Mouse (Mus musculus) CH12.LX (cell line): ENCODE measurements at regions not wholly inside any gene's neighbourhood (a gene's known extent, or its start where the extent isn't known, plus 50 kb on each side); places are given as distances from the start of the nearest gene placed in this dataset.

Experiments used
- DNase-seq: peaks from one replicate; pipeline ENCODE4 v3.0.0-alpha.2; 2013; ENCODE audit errors: extremely low read depth
- H3K27ac ChIP-seq: 2 replicates; pipeline ENCODE4 v1.5.1; 2012; ENCODE audit warnings: low read depth, mild to moderate bottlenecking, control low read depth, moderate library complexity; ENCODE audit not compliant: insufficient read depth
- H3K27me3 ChIP-seq: replicated peaks from 2 replicates; pipeline ENCODE3; 2012; ENCODE audit warnings: inconsistent platforms
- H3K36me3 ChIP-seq, 2 experiments: replicated peaks in 1 of 2; 2 replicates each; pipeline versions ENCODE3 to v1.6.1; 2012; ENCODE audit warnings: inconsistent platforms in 1 of 2, low read length in 1 of 2, mild to moderate bottlenecking in 1 of 2, mixed read lengths in 1 of 2, moderate library complexity in 1 of 2; ENCODE audit not compliant: control insufficient read depth in 1 of 2, insufficient read depth in 1 of 2
- H3K4me1 ChIP-seq, 2 experiments: 2 replicates each; pipeline ENCODE4 v1.6.1; 2012; ENCODE audit warnings: inconsistent platforms in 1 of 2, moderate library complexity in 1 of 2; ENCODE audit not compliant: insufficient read depth in 2 of 2, control insufficient read depth in 1 of 2
- H3K4me2 ChIP-seq: 2 replicates; pipeline ENCODE4 v1.6.1; 2012; ENCODE audit warnings: low read depth, mild to moderate bottlenecking, control low read depth; ENCODE audit not compliant: poor library complexity, insufficient read depth, severe bottlenecking
- H3K4me3 ChIP-seq, 3 experiments: fragments of 150-350 bp in 1 of 3; sonication (generic) in 1 of 3; replicated peaks in 1 of 3; 2 replicates each; pipeline versions ENCODE3 to v1.5.1; 2011 to 2012; ENCODE audit warnings: low read depth in 2 of 3, low read length in 2 of 3, mild to moderate bottlenecking in 2 of 3, moderate library complexity in 2 of 3, control low read depth in 1 of 3, improper control_type of control experiment in 1 of 3, inconsistent platforms in 1 of 3, mixed read lengths in 1 of 3; ENCODE audit not compliant: poor library complexity in 1 of 3
- H3K79me2 ChIP-seq: replicated peaks from 2 replicates; pipeline ENCODE4 v1.6.1; 2012; ENCODE audit warnings: mild to moderate bottlenecking, moderate library complexity; ENCODE audit not compliant: control insufficient read depth, poor library complexity, insufficient read depth, severe bottlenecking; ENCODE audit errors: extremely low read depth
- H3K9ac ChIP-seq: 2 replicates; pipeline ENCODE4 v1.6.1; 2012; ENCODE audit warnings: low read depth, mild to moderate bottlenecking, control low read depth, moderate library complexity; ENCODE audit not compliant: insufficient read depth
- H3K9me3 ChIP-seq: replicated peaks from 2 replicates; pipeline ENCODE3; 2012; ENCODE audit warnings: low read length, inconsistent platforms, mixed read lengths
- CHD1 ChIP-seq: IDR thresholded peaks from 2 replicates; pipeline ENCODE4 v1.6.1; 2012; ENCODE audit warnings: low read depth, low read length, improper control_type of control experiment, inconsistent platforms
- CHD2 ChIP-seq: IDR thresholded peaks from 2 replicates; pipeline ENCODE4 v1.6.1; 2011; ENCODE audit warnings: low read length, improper control_type of control experiment
- CTCF ChIP-seq, 2 experiments: IDR thresholded peaks in 1 of 2; conservative IDR thresholded peaks in 1 of 2; 2 replicates each; pipeline ENCODE4 v1.5.1; 2011 to 2012; ENCODE audit warnings: low read depth in 2 of 2, low read length in 2 of 2, improper control_type of control experiment in 1 of 2, inconsistent platforms in 1 of 2, mild to moderate bottlenecking in 1 of 2, moderate library complexity in 1 of 2
- EP300 ChIP-seq: IDR thresholded peaks from 2 replicates; pipeline ENCODE4 v1.6.1; 2011; ENCODE audit warnings: low read length, improper control_type of control experiment
- ETS1 ChIP-seq: conservative IDR thresholded peaks from 2 replicates; pipeline ENCODE4 v1.6.1; 2012; ENCODE audit warnings: low read depth, mild to moderate bottlenecking, inconsistent platforms, low read length, improper control_type of control experiment, moderate library complexity
- GABPA ChIP-seq: IDR thresholded peaks from 2 replicates; pipeline ENCODE4 v1.6.1; 2012; ENCODE audit warnings: low read depth, low read length, improper control_type of control experiment, inconsistent platforms; ENCODE audit not compliant: insufficient replicate concordance
- IRF4 ChIP-seq: IDR thresholded peaks from 2 replicates; pipeline ENCODE4 v1.6.1; 2014; ENCODE audit warnings: low read depth, mild to moderate bottlenecking, inconsistent platforms, low read length, improper control_type of control experiment
- JUND ChIP-seq: conservative IDR thresholded peaks from 2 replicates; pipeline ENCODE4 v1.6.1; 2011; ENCODE audit warnings: low read depth, low read length, improper control_type of control experiment
- MAFK ChIP-seq: IDR thresholded peaks from 2 replicates; pipeline ENCODE4 v1.6.1; 2011; ENCODE audit warnings: low read length, improper control_type of control experiment; ENCODE audit not compliant: insufficient replicate concordance
- MAX ChIP-seq: IDR thresholded peaks from 2 replicates; pipeline ENCODE4 v1.6.1; 2011; ENCODE audit warnings: low read length, improper control_type of control experiment
- MEF2A ChIP-seq: IDR thresholded peaks from 2 replicates; pipeline ENCODE4 v1.6.1; 2014; ENCODE audit warnings: low read depth, mild to moderate bottlenecking, inconsistent platforms, low read length, improper control_type of control experiment, borderline replicate concordance
- MXI1 ChIP-seq: IDR thresholded peaks from 2 replicates; pipeline ENCODE4 v1.6.1; 2011; ENCODE audit warnings: mild to moderate bottlenecking, low read depth, low read length, improper control_type of control experiment
- MYC ChIP-seq: IDR thresholded peaks from 2 replicates; pipeline ENCODE4 v1.6.1; 2011; ENCODE audit warnings: low read depth, mild to moderate bottlenecking, improper control_type of control experiment, low read length
- NRF1 ChIP-seq: IDR thresholded peaks from 2 replicates; pipeline ENCODE4 v1.6.1; 2014; ENCODE audit warnings: low read depth, mild to moderate bottlenecking, inconsistent platforms, low read length, improper control_type of control experiment, moderate library complexity
- PAX5 ChIP-seq: IDR thresholded peaks from 2 replicates; pipeline ENCODE4 v1.6.1; 2012; ENCODE audit warnings: low read length, inconsistent platforms, mixed read lengths
- POLR2AphosphoS2 ChIP-seq: IDR thresholded peaks from 2 replicates; pipeline ENCODE4 v1.6.1; 2011; ENCODE audit warnings: low read depth, low read length, improper control_type of control experiment
- RCOR1 ChIP-seq: conservative IDR thresholded peaks from 2 replicates; pipeline ENCODE4 v1.6.1; 2012; ENCODE audit warnings: low read depth, mild to moderate bottlenecking, inconsistent platforms, low read length, improper control_type of control experiment
- TBP ChIP-seq: conservative IDR thresholded peaks from 2 replicates; pipeline ENCODE4 v1.6.1; 2011; ENCODE audit warnings: low read depth, low read length, improper control_type of control experiment
- TCF12 ChIP-seq: IDR thresholded peaks from 2 replicates; pipeline ENCODE4 v1.6.1; 2014; ENCODE audit warnings: low read depth, mild to moderate bottlenecking, inconsistent platforms, low read length, improper control_type of control experiment
- USF1 ChIP-seq: IDR thresholded peaks from 2 replicates; pipeline ENCODE4 v1.6.1; 2014; ENCODE audit warnings: low read depth, mild to moderate bottlenecking, inconsistent platforms, low read length, improper control_type of control experiment
- USF2 ChIP-seq: conservative IDR thresholded peaks from 2 replicates; pipeline ENCODE4 v1.6.1; 2011; ENCODE audit warnings: low read depth, low read length, improper control_type of control experiment
- ZMIZ1 ChIP-seq: IDR thresholded peaks from 2 replicates; pipeline ENCODE4 v1.6.1; 2012; ENCODE audit warnings: low read depth, mild to moderate bottlenecking, inconsistent platforms, low read length, improper control_type of control experiment
- ZNF384 ChIP-seq: IDR thresholded peaks from 2 replicates; pipeline ENCODE4 v1.6.1; 2012; ENCODE audit warnings: low read depth, low read length, improper control_type of control experiment, inconsistent platforms
- dilution Hi-C: fragments of 300-500 bp; cut with MboI; formaldehyde crosslinking; loops from 2 replicates; pipeline ENCODE4 v1.14.3; 2020; ENCODE audit warnings: low sequenced_read_pairs; ENCODE audit not compliant: extremely low pct_unique_long_range_greater_than_20kb, extremely low pct_ligation_motif_present
- in situ Hi-C: fragments of 300-500 bp; cut with MboI; formaldehyde crosslinking; loops from 3 replicates; pipeline ENCODE4 v1.14.3; 2019; ENCODE audit warnings: low sequenced_read_pairs, low pct_ligation_motif_present, low pct_unique_long_range_greater_than_20kb, mixed read lengths

- Histone ChIP-seq H3K79me2 (no peaks in the 10 kb centered on the region), H3K4me3 (no peak overlapping the region), H3K27me3 (no peaks in the 10 kb centered on the region), H3K9ac (no peak overlapping the region), H3K4me2 (no peak overlapping the region), H3K4me1 (no peaks in the 10 kb centered on the region), H3K27ac (no peak overlapping the region), H3K9me3 (no peaks in the 10 kb centered on the region), H3K36me3 (no peaks in the 10 kb centered on the region)
- in situ Hi-C loops, result no loop called here
- TF ChIP-seq USF1 (no peak), MAX (no peak), TCF12 (no peak), TBP (no peak), MAFK (no peak), CHD1 (no peak)
- dilution Hi-C loops, result no loop called here
- no peak for DNase-seq
Observed at GRCm38 (mm10) chr10:17129391-17130163, 593.4 kb upstream of the Cited2 start.

DNA sequence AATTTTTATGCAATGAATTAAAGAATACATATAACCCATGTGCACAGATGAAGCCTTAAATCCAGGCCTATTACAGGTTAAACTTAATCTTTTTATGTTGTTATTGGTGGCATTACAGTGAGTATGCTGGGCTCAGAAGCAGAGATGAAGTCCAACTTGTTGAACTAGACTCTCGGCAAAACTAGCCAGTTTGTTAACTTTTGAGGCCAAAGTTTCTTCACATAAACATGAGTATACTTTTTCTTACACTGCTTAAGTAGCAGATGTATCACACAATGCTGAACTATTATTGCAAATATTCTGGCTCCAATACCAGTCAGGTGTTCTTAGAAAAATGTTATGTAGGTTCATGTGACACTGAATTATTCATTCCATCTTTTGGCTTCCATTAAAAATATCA, 592.4 kb upstream of the Cited2 start:
- Histone ChIP-seq H3K4me1 (no peaks in the 10 kb centered on the region), H3K4me3 (no peak overlapping the region), H3K9ac (no peak overlapping the region), H3K4me2 (no peak overlapping the region), H3K36me3 (no peaks in the 10 kb centered on the region), H3K27ac (no peak overlapping the region), H3K27me3 (no peaks in the 10 kb centered on the region), H3K9me3 (no peaks in the 10 kb centered on the region), H3K79me2 (no peaks in the 10 kb centered on the region)
- dilution Hi-C loops, result no loop called here
- in situ Hi-C loops, result no loop called here
- DNase-seq, result no peak
- no peak for TF ChIP-seq NRF1
- no peak for TF ChIP-seq CTCF (conservative IDR thresholded peaks at IDR 0.05 in 1 of 2, IDR thresholded peaks at IDR 0.05 in 1 of 2; ENCODE audit: low read depth in 2 of 2, low read length in 2 of 2)
- no peak for TF ChIP-seq POLR2AphosphoS2
- TF ChIP-seq RCOR1, result no peak
- no peak for TF ChIP-seq MAFK
- no peak for TF ChIP-seq ZMIZ1

- H3K79me2 ChIP-seq, result no peaks in the 10 kb centered on the region
- H3K27ac ChIP-seq, result no peak overlapping the region
- dilution Hi-C loops, result no loop called here
- TF ChIP-seq USF2, result no peak
- TF ChIP-seq ETS1, result no peak
- no peak for TF ChIP-seq MAX
- TF ChIP-seq PAX5, result no peak
- TF ChIP-seq CHD1, result no peak
- TF ChIP-seq ZNF384, result no peak
- TF ChIP-seq EP300, result no peak
- no peak for TF ChIP-seq NRF1
- no peak for TF ChIP-seq CHD2
- TF ChIP-seq GABPA, result no peak
- no peak for TF ChIP-seq POLR2AphosphoS2
- TF ChIP-seq JUND, result no peak
- no peak for TF ChIP-seq MYC
- no peak for TF ChIP-seq IRF4
- TF ChIP-seq MXI1, result no peak
- TF ChIP-seq MEF2A, result no peak
- TF ChIP-seq TCF12, result no peak
- no peaks in the 10 kb centered on the region for H3K9me3 ChIP-seq
- no peaks in the 10 kb centered on the region for H3K36me3 ChIP-seq
- H3K9ac ChIP-seq, result no peak overlapping the region
- no peak for DNase-seq
- H3K4me2 ChIP-seq, result no peak overlapping the region
- in situ Hi-C loops, result no loop called here
- no peaks in the 10 kb centered on the region for H3K27me3 ChIP-seq
- no peaks in the 10 kb centered on the region for H3K4me1 ChIP-seq
- H3K4me3 ChIP-seq, result no peak overlapping the region
Observed at GRCm38 (mm10) chr10:17131763-17132162, 591.3 kb upstream of the Cited2 start.
